Mouse (Mus musculus): Measurements from ENCODE around the gene Trim68. TPM values are rescaled to one million over a fixed set of nuclear protein-coding genes. Genes with fewer than 3 reads are reported as not detected.
A peak's percentile ranks its signal among the peaks of the same experiment; 100 is the strongest.

Trim68 gene
- 8.5 TPM for polyA plus RNA-seq (2021)

DNA sequence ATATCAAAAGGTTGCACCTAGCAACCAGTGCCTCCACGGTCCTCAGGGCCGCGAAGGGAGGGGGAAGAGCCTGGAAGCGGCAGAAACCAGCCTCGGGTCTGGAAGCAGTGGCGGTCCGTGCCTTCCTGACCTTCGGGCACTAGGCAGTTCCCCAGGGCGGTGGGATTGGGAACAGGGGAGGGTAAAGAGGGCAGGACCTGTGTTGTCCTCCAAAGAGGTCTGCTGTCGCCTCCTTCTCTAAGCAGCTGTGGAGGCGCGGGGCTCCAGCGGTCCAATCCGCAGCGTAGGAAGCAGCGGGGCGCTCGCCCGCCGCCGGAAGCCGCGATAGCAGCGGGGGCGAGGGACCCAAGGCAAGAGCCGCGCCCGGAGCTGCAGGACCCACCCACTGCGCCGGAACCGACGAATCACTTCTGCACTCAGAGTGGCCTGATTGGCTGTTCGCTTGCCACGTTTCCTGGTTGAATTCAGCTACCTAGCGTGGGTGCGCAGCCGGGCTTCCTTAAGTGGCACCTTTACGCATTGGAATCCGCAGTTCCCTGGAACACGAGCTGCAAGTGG lies at the start of gene Trim68:
Gene Trim68, minus strand, starts transcription at position 384 of the 558 bp plus-strand sequence.
- ChIA-PET CTCF (no interaction called here), POLR2A (no interaction called here)
- H3K27me3 ChIP-seq, result no peaks in the 10 kb centered on the region
- TF ChIP-seq CTCF (IDR thresholded peaks at IDR 0.05), result no peak
- in situ Hi-C loops (cut with MboI; ENCODE audit: low pct_unique_long_range_greater_than_20kb), result loop anchor here (25.0 kb wide), 2 partner anchors 425 to 1550 kb away; partner anchors contain the start of genes Rhog, Stim1 and Trim34a
- peak; percentile 100 for ATAC-seq
- peak; percentile 44 for DNase-seq (ENCODE audit: low read depth, low spot score)

DNA sequence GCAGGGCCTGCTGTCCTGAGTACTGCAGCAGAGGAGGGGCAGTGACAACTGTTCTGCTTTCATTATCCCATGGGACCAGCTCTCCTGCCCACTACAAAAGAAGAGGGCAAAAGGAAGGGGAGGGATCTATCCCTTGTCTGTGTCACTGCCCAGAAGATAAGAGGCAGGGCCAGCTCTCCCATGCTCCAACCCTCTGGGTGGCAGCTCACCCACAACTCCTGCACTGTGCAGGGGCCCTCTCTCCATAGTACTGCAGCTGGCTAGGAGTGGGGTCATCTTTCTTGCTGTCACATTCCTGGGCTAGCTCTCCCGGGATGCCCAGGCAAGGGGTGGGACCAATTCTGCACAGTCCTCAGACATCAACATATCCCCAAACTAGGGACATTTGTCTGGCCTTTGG lies 46.7 kb upstream of the Trim68 start:
- ATAC-seq (no peak), DNase-seq (ENCODE audit: low read depth, low spot score) (no peak)
- no peak for TF ChIP-seq CTCF (IDR thresholded peaks at IDR 0.05)
- POLR2A ChIA-PET, result no interaction called here
- H3K27me3 ChIP-seq, result no peaks in the 10 kb centered on the region
- CTCF ChIA-PET, result no interaction called here
- in situ Hi-C loops (cut with MboI; ENCODE audit: low pct_unique_long_range_greater_than_20kb), result no loop called here

DNA sequence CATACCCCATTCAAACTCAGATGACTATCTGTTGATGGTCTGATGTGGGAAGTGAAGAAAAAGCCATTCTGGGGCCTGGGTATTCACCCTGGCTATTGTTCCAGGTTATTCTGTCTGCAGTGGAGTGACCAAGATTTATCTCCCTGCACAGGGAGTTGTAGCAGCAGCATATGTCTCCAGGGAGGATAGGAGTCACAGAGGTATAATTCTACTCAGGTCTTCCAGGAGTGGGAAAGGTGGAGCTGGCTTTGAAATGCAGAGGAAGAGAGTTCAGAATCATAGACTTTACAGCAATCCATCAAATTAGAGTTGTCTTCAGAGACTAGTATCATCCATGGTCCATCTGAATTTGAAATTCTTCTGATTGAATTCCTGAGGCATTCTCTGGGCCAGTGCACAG lies 40.3 kb upstream of the Trim68 start, which contains the start of gene Olfr559:
Gene Olfr559, minus strand, starts transcription at position 101 of the 400 bp plus-strand sequence.
- DNase-seq (ENCODE audit: low read depth, low spot score) (no peak), ATAC-seq (no peak)
- CTCF ChIA-PET, result no interaction called here
- in situ Hi-C loops (cut with MboI; ENCODE audit: low pct_unique_long_range_greater_than_20kb), result no loop called here
- TF ChIP-seq CTCF (IDR thresholded peaks at IDR 0.05), result no peak
- POLR2A ChIA-PET, result interaction anchor here (1.2 kb wide), 1 partner anchor 12 kb away, joined by 3 read pairs; no protein-coding TSS in a partner anchor
- peaks cover 3% of the 10 kb centered on the region for H3K27me3 ChIP-seq

DNA sequence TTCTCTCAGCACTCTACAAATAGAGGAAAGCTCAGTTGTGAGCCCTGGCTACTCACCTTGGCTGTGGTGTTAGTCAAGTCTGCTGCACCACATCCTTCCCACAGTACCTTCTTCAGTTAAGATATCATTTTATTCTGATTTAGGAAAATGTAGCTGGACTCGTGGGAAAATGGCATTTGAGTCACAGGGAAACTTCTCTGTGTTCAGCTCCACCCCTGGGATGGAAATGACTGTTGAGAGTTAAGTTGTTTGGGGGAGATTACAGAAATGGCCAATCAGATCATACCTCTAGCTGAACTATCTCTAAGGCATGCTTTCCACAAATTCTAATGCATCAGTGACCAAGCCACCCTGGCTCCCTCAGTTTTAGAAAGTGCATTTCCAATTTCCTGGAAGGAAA lies 31.8 kb upstream of the Trim68 start, which contains the start of gene Olfr33:
Gene Olfr33, minus strand, starts transcription at position 101 of the 400 bp plus-strand sequence.
- ChIA-PET POLR2A (no interaction called here), CTCF (no interaction called here)
- in situ Hi-C loops (cut with MboI; ENCODE audit: low pct_unique_long_range_greater_than_20kb), result no loop called here
- peaks cover 10% of the 10 kb centered on the region for H3K27me3 ChIP-seq
- ATAC-seq (no peak), DNase-seq (ENCODE audit: low read depth, low spot score) (no peak)
- no peak for TF ChIP-seq CTCF (IDR thresholded peaks at IDR 0.05)

DNA sequence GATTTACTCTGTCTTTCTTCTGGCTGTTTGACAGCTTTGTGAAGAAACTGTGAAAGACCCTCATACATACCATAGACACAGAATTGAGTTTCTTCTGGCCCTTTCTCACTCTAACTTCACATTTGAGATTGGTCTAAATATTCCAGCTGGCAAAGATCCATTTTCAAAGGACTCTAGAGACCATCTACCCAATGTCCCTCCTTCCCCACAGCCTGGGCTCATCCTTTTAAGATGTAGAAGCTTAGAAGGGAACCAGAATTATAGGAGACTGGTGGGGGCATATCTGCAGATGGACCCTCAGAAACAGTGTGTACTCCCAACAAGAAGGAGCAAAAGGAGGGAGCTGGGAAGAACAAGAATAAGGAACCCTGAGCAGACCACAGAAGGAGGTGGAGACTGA lies 14.8 kb upstream of the Trim68 start, which contains the start of gene Olfr558:
Gene Olfr558, plus strand, starts transcription at position 301 of the 400 bp plus-strand sequence.
- DNase-seq (ENCODE audit: low read depth, low spot score), result no peak
- peaks cover 8% of the 10 kb centered on the region for H3K27me3 ChIP-seq
- no peak for ATAC-seq
- POLR2A ChIA-PET, result no interaction called here
- TF ChIP-seq CTCF (IDR thresholded peaks at IDR 0.05), result no peak
- CTCF ChIA-PET, result no interaction called here
- in situ Hi-C loops (cut with MboI; ENCODE audit: low pct_unique_long_range_greater_than_20kb), result no loop called here

DNA sequence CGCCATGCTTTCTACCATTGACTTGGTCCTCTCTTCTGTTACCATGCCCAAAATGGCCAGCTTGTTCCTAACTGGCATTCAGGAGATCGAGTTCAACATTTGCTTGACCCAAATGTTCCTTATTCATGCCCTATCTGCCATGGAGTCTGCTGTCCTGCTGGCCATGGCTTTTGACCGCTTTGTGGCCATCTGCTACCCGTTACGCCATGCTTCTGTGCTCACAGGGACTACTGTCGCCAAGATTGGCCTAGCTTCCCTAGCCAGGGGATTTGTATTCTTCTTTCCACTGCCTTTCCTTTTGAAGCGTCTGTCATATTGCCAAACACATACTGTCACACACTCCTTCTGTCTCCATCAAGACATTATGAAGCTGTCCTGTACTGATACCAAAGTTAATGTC lies 11.3 kb upstream of the Trim68 start:
- CTCF ChIA-PET, result no interaction called here
- in situ Hi-C loops (cut with MboI; ENCODE audit: low pct_unique_long_range_greater_than_20kb), result loop anchor here (25.0 kb wide), 2 partner anchors 436 to 1539 kb away; partner anchors contain the start of genes Rhog, Stim1 and Trim34a

DNA sequence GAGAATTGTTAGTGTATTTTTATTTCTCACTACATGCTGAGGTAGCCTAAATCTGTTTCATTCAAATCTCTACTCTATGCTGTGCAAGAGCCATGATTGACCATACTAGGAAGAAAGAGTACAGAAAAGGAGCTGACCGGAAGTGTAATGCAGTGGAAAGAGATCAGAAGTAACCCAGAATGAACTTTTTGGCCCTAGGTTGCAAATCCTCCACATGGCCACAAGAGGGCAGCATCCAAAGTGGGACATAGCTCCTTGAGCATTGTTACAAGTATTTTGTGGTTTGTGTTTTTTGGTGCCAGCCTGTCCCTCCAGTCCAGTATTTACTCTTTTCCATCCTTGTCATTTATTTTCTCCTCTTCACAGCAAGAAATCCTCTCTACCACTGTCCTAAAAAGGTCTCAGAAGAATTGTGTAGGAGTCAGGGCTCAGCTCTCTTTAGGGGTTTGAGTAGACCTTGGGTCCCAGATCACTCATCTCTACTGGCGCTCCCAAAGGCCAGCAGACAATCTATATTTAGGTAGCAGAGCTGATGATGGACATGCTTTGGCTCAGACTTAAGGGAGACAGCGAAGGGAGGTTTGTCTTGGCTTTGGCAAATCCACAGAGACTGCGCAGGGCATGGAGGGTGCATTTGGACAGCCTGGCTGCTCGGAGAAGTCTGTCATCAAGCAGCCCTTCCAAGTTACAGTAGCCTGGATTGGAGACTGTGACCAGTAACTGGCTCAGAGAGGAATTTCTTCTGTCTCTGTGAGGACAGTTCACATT lies 8.4 kb upstream of the Trim68 start, which contains the start of gene Olfr557:
Gene Olfr557, plus strand, starts transcription at position 553 of the 768 bp plus-strand sequence.
- DNase-seq (ENCODE audit: low read depth, low spot score) (no peak), ATAC-seq (peak; percentile 67)
- ChIA-PET CTCF (interaction anchor here (1.3 to 1.4 kb wide), 3 partner anchors 9 to 15 kb away, joined by 3 to 9 read pairs (median 4); no protein-coding TSS in a partner anchor), POLR2A (no interaction called here)
- peak; percentile 79 for TF ChIP-seq CTCF (IDR thresholded peaks at IDR 0.05)
- in situ Hi-C loops (cut with MboI; ENCODE audit: low pct_unique_long_range_greater_than_20kb), result loop anchor here (25.0 kb wide), 2 partner anchors 433 to 1542 kb away; partner anchors contain the start of genes Rhog, Stim1 and Trim34a
- H3K27me3 ChIP-seq, result peaks cover 8% of the 10 kb centered on the region

More for the DNA sequence above, 11.3 kb upstream of the Trim68 start:
- POLR2A ChIA-PET, result no interaction called here
- ATAC-seq (no peak), DNase-seq (ENCODE audit: low read depth, low spot score) (no peak)
- H3K27me3 ChIP-seq, result peaks cover 8% of the 10 kb centered on the region
- no peak for TF ChIP-seq CTCF (IDR thresholded peaks at IDR 0.05)

DNA sequence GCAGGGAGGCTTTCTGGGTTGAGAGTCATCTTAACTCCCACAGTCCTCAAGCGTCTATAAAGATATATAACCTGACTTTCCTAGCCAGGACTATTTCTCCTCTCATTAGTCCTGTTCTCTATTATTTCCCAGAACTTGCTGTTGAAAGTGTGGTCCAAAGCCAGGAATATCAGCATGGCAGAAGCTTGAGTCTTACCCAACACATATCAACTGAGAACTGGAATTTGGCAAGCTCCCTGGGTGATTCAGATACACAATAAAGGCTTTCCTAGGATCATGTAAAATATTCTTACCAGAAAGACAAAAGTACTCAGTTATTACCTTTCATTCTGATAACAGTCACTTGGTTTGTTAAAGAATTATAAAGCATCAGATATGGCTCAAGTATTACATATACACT lies 5.2 kb downstream of the Trim68 start:
- H3K27me3 ChIP-seq, result no peaks in the 10 kb centered on the region
- POLR2A ChIA-PET, result no interaction called here
- DNase-seq (ENCODE audit: low read depth, low spot score), result no peak
- TF ChIP-seq CTCF (IDR thresholded peaks at IDR 0.05), result no peak
- in situ Hi-C loops (cut with MboI; ENCODE audit: low pct_unique_long_range_greater_than_20kb), result loop anchor here (25.0 kb wide), 2 partner anchors 420 to 1555 kb away; partner anchors contain the start of genes Rhog, Stim1 and Trim34a
- ATAC-seq, result no peak
- CTCF ChIA-PET, result no interaction called here

DNA sequence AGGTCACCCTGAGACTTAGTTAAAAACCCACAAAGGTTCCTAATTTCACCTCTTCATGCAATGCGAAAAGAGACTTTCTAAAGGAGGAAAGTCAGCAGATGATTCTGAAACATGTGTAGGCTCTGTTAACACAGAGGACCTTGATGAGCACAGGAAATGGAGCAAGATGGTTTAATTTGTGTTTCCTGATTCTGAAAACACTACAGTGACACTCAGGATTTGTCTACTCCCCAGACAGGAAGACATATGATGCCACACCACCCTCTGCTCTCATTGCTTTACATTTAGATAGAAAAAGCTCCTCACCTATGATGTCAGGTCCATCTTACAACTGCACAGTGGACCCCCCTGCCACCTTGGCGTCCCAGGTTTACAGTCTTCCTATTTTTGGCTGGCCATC lies 10.9 kb downstream of the Trim68 start:
- DNase-seq (ENCODE audit: low read depth, low spot score) (no peak), ATAC-seq (no peak)
- ChIA-PET POLR2A (no interaction called here), CTCF (no interaction called here)
- in situ Hi-C loops (cut with MboI; ENCODE audit: low pct_unique_long_range_greater_than_20kb), result loop anchor here (25.0 kb wide), 2 partner anchors 414 to 1561 kb away; partner anchors contain the start of genes Rhog, Stim1 and Trim34a
- no peak for TF ChIP-seq CTCF (IDR thresholded peaks at IDR 0.05)
- no peaks in the 10 kb centered on the region for H3K27me3 ChIP-seq

DNA sequence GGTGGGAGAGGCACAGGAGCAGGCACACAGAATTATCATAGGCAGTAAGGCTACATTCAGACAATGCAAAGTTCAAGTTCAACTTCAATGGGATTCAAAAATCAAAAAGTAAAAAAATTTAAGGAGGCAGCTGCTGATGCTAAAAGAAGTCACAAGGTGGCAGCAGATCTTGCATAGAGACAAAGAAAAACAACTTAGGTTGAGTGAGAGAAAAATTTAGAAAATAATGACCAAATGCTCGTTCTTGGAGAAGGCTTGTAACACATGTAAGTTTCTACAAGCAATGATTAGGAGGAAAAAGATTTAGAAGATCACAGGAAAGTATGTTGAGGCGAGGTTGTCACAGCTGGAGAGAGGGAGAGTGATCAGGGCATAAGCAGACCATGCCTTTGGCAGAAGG lies 21.7 kb downstream of the Trim68 start:
- DNase-seq (ENCODE audit: low read depth, low spot score) (no peak), ATAC-seq (no peak)
- peak; percentile 45 for TF ChIP-seq CTCF (IDR thresholded peaks at IDR 0.05)
- CTCF ChIA-PET, result interaction anchor here (1.2 kb wide), 2 partner anchors 15 to 19 kb away, joined by 3 to 4 read pairs; no protein-coding TSS in a partner anchor
- in situ Hi-C loops (cut with MboI; ENCODE audit: low pct_unique_long_range_greater_than_20kb), result loop anchor here (5.0 kb wide), 1 partner anchor 257 kb away; the partner anchor contains the start of gene Olfr572
- H3K27me3 ChIP-seq, result peaks cover 23% of the 10 kb centered on the region
- POLR2A ChIA-PET, result no interaction called here
